Mouse (Mus musculus): ENCODE measurements at regions not wholly inside any gene's neighbourhood (a gene's known extent, or its start where the extent isn't known, plus 50 kb on each side); places are given as distances from the start of the nearest gene placed in this dataset.

DNA sequence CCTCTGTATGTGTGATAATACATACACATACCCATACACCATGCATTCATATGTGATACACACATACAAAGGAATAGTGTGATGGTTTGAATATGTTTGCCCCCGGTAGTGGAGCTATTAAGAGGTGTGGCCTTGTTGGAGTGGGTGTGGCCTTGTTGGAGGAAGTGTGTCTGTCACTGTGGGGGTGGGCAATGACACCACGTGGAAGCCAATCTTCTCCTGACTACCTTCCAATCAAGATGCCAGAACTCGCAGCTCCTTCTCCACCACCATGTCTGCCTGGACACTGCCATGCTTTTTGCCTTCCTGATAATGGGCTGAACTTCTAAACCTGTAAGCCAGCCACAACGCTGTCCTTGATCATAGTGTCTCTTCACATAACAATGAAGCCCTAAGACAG lies 86.1 kb upstream of the Pabpc6 start:
- ATAC-seq (replicated peaks; ENCODE audit: low FRiP score, low read depth) = no peak
- TF ChIP-seq CTCF (IDR thresholded peaks at IDR 0.05; ENCODE audit: low read depth) = no peak
- WGBS = 80% methylated on average over 4 of the region's 4 CpGs

GRCm38 (mm10) chr17:9754884-9755405 lies 85.4 kb upstream of the Pabpc6 start:
- no peaks in the 10 kb centered on the region for H3K9me3 ChIP-seq (replicated peaks; ENCODE audit: low read length)
- DNase-seq (ENCODE audit: low spot score) = no peak

More for the DNA sequence above, 86.1 kb upstream of the Pabpc6 start:
- no peak overlapping the region for H3K4me2 ChIP-seq (ENCODE audit: low read length)
- H3K27me3 ChIP-seq (ENCODE audit: insufficient read depth, low read length) = no peaks in the 10 kb centered on the region
- H3K4me3 ChIP-seq (replicated peaks; ENCODE audit: low read depth, low read length) = no peak overlapping the region
- 0 out of 2 replicates have a peak, but pooled peaks cover 3% of the 10 kb centered on the region for H3K4me1 ChIP-seq (replicated peaks; ENCODE audit: insufficient read depth, low read length)
- no peak for DNase-seq (ENCODE audit: low spot score)
- H3K27ac ChIP-seq = no peak overlapping the region
- H3K9me3 ChIP-seq (replicated peaks; ENCODE audit: low read length) = no peaks in the 10 kb centered on the region
- no peak overlapping the region for H3K9ac ChIP-seq (ENCODE audit: low read depth, low read length)
- no peaks in the 10 kb centered on the region for H3K36me3 ChIP-seq (ENCODE audit: insufficient read depth, low read length)

GRCm38 (mm10) chr17:9752848-9753247 lies 83.3 kb upstream of the Pabpc6 start:
- ATAC-seq (replicated peaks; ENCODE audit: low FRiP score, low read depth) (no peak), DNase-seq (ENCODE audit: low spot score) (no peak)
- no peak overlapping the region for H3K9ac ChIP-seq (ENCODE audit: low read depth, low read length)
- no peak overlapping the region for H3K4me2 ChIP-seq (ENCODE audit: low read length)
- no peaks in the 10 kb centered on the region for H3K36me3 ChIP-seq (ENCODE audit: insufficient read depth, low read length)
- no peak for TF ChIP-seq CTCF (IDR thresholded peaks at IDR 0.05; ENCODE audit: low read depth)
- 91% methylated on average over 4 of the region's 4 CpGs for WGBS
- no peak overlapping the region for H3K27ac ChIP-seq
- H3K4me3 ChIP-seq (replicated peaks; ENCODE audit: low read depth, low read length) = no peak overlapping the region
- no peaks in the 10 kb centered on the region for H3K9me3 ChIP-seq (replicated peaks; ENCODE audit: low read length)
- no peaks in the 10 kb centered on the region for H3K27me3 ChIP-seq (ENCODE audit: insufficient read depth, low read length)
- H3K4me1 ChIP-seq (replicated peaks; ENCODE audit: insufficient read depth, low read length) = no peaks in the 10 kb centered on the region

More at GRCm38 (mm10) chr17:9754884-9755405, 85.4 kb upstream of the Pabpc6 start:
- no peak overlapping the region for H3K4me2 ChIP-seq (ENCODE audit: low read length)
- no peak overlapping the region for H3K27ac ChIP-seq
- 82% methylated on average over 2 of the region's 2 CpGs for WGBS
- no peaks in the 10 kb centered on the region for H3K27me3 ChIP-seq (ENCODE audit: insufficient read depth, low read length)
- H3K36me3 ChIP-seq (ENCODE audit: insufficient read depth, low read length) = no peaks in the 10 kb centered on the region
- ATAC-seq (replicated peaks; ENCODE audit: low FRiP score, low read depth) = no peak
- H3K9ac ChIP-seq (ENCODE audit: low read depth, low read length) = no peak overlapping the region
- 0 out of 2 replicates have a peak, but pooled peaks cover 3% of the 10 kb centered on the region for H3K4me1 ChIP-seq (replicated peaks; ENCODE audit: insufficient read depth, low read length)
- H3K4me3 ChIP-seq (replicated peaks; ENCODE audit: low read depth, low read length) = no peak overlapping the region
- TF ChIP-seq CTCF (IDR thresholded peaks at IDR 0.05; ENCODE audit: low read depth) = peak; percentile 26

DNA sequence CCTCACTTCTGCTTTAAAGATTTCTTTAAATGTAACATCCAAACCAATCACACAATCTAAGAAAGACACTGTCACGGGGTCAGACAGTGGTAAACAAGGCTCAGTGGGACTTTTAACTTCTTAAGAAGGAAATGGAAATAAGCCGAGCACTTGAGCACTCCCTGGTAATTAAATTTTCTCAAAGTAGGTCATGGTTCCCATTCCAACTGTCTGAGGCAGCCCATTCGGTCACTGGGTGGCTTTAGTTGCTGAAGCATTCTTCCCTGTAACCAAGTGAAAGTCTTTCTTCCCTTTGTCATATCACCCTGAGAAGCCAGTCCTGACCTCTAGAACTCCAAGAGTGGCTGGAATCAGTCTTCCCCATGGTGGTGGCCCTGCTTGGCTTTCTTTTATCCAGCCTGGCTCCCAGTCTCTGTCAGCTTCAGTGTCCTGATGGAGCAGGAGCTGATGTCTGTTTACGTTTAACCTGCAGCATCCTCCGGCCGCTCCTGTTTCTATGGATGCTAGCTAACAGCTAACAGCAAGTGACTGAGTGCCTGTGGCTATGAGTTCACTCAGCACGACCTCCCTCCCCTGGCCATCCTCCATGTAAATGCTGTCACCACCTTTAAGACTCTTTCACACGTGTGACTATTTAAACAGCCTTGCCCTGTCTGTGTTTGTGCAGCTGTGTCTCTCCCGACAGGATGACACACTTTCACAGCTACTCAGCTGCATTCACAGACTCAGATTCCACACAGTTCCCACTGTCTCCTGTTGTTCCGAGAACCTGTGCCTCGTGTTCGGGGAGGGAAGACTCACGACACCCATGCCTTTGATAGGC lies 82.0 kb upstream of the Pabpc6 start:
- 50% methylated on average over 13 of the region's 13 CpGs for WGBS
- H3K27me3 ChIP-seq (ENCODE audit: insufficient read depth, low read length) = no peaks in the 10 kb centered on the region
- no peak overlapping the region for H3K4me2 ChIP-seq (ENCODE audit: low read length)
- H3K9ac ChIP-seq (ENCODE audit: low read depth, low read length) = no peak overlapping the region
- no peak overlapping the region for H3K4me3 ChIP-seq (replicated peaks; ENCODE audit: low read depth, low read length)
- H3K36me3 ChIP-seq (ENCODE audit: insufficient read depth, low read length) = no peaks in the 10 kb centered on the region
- H3K27ac ChIP-seq = no peak overlapping the region
- H3K4me1 ChIP-seq (replicated peaks; ENCODE audit: insufficient read depth, low read length) = no peaks in the 10 kb centered on the region
- TF ChIP-seq CTCF (IDR thresholded peaks at IDR 0.05; ENCODE audit: low read depth) = no peak
- no peak for ATAC-seq (replicated peaks; ENCODE audit: low FRiP score, low read depth)
- H3K9me3 ChIP-seq (replicated peaks; ENCODE audit: low read length) = no peaks in the 10 kb centered on the region
- no peak for DNase-seq (ENCODE audit: low spot score)

DNA sequence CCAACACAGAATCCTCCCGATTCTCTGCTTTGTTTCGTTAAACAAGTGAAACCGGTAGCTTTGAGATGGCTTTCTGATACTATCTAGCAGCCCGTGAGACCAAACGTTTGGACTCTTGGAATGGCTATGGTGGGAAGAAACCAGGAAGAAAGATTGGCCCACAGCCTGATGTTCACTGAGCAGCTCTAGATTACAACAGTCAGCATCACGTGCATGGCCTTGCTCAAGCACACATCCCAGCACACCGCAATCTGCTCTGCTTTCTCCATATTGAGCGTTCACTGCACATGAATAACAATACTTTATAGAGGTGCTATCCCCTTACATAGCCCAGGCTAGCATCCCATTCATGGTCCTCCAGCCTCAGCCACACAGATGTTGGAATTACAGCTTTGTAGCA lies 80.5 kb upstream of the Pabpc6 start:
- no peak overlapping the region for H3K9ac ChIP-seq (ENCODE audit: low read depth, low read length)
- ATAC-seq (replicated peaks; ENCODE audit: low FRiP score, low read depth) = no peak
- no peak overlapping the region for H3K4me2 ChIP-seq (ENCODE audit: low read length)
- H3K27ac ChIP-seq = no peak overlapping the region
- DNase-seq (ENCODE audit: low spot score) = no peak
- H3K27me3 ChIP-seq (ENCODE audit: insufficient read depth, low read length) = no peaks in the 10 kb centered on the region
- no peaks in the 10 kb centered on the region for H3K4me1 ChIP-seq (replicated peaks; ENCODE audit: insufficient read depth, low read length)
- H3K36me3 ChIP-seq (ENCODE audit: insufficient read depth, low read length) = no peaks in the 10 kb centered on the region
- H3K4me3 ChIP-seq (replicated peaks; ENCODE audit: low read depth, low read length) = no peak overlapping the region
- no peak for TF ChIP-seq CTCF (IDR thresholded peaks at IDR 0.05; ENCODE audit: low read depth)
- H3K9me3 ChIP-seq (replicated peaks; ENCODE audit: low read length) = no peaks in the 10 kb centered on the region
- 87% methylated on average over 8 of the region's 8 CpGs for WGBS

GRCm38 (mm10) chr17:9749301-9749700 lies 79.8 kb upstream of the Pabpc6 start:
- Histone ChIP-seq H3K9me3 (replicated peaks; ENCODE audit: low read length) (no peaks in the 10 kb centered on the region), H3K4me2 (ENCODE audit: low read length) (no peak overlapping the region), H3K9ac (ENCODE audit: low read depth, low read length) (no peak overlapping the region), H3K4me3 (replicated peaks; ENCODE audit: low read depth, low read length) (no peak overlapping the region), H3K27me3 (ENCODE audit: insufficient read depth, low read length) (no peaks in the 10 kb centered on the region), H3K4me1 (replicated peaks; ENCODE audit: insufficient read depth, low read length) (no peaks in the 10 kb centered on the region), H3K27ac (no peak overlapping the region), H3K36me3 (ENCODE audit: insufficient read depth, low read length) (no peaks in the 10 kb centered on the region)
- DNase-seq (ENCODE audit: low spot score) (no peak), ATAC-seq (replicated peaks; ENCODE audit: low FRiP score, low read depth) (no peak)
- TF ChIP-seq CTCF (IDR thresholded peaks at IDR 0.05; ENCODE audit: low read depth) = no peak
- WGBS = 89% methylated on average over 3 of the region's 3 CpGs

Measured in kidney, postnatal 0 days (tissue).